Mouse (Mus musculus): ENCODE measurements at regions not wholly inside any gene's neighbourhood (a gene's known extent, or its start where the extent isn't known, plus 50 kb on each side); places are given as distances from the start of the nearest gene placed in this dataset.

- H3K4me2 ChIP-seq (ENCODE audit: low read length) = no peak overlapping the region
- no peak overlapping the region for H3K9ac ChIP-seq (ENCODE audit: low read length)
- no peak overlapping the region for H3K4me3 ChIP-seq (ENCODE audit: control insufficient read depth in 1 of 2, insufficient read depth in 1 of 2, low read depth in 1 of 2, low read length in 2 of 2)
- H3K36me3 ChIP-seq (ENCODE audit: control insufficient read depth, insufficient read depth, low read length) = no peaks in the 10 kb centered on the region
- no peaks in the 10 kb centered on the region for H3K4me1 ChIP-seq (ENCODE audit: control insufficient read depth in 2 of 2, insufficient read depth in 2 of 2, low read length in 2 of 2)
- no peaks in the 10 kb centered on the region for H3K27me3 ChIP-seq (ENCODE audit: control insufficient read depth, insufficient read depth, low read length)
- WGBS = 72% methylated on average over 2 of the region's 2 CpGs
- H3K9me3 ChIP-seq (ENCODE audit: control insufficient read depth, low read length) = no peaks in the 10 kb centered on the region
- no peak for ATAC-seq (ENCODE audit: insufficient number of reproducible peaks, insufficient read depth, low FRiP score, low read depth)
- no peak overlapping the region for H3K27ac ChIP-seq (replicated peaks in 1 of 2; ENCODE audit: control insufficient read depth in 1 of 2, insufficient read depth in 1 of 2, low read depth in 2 of 2, low read length in 2 of 2)
Measured at GRCm38 (mm10) chr17:61815490-61815889, 1065.6 kb downstream of the Efna5 start.

DNA sequence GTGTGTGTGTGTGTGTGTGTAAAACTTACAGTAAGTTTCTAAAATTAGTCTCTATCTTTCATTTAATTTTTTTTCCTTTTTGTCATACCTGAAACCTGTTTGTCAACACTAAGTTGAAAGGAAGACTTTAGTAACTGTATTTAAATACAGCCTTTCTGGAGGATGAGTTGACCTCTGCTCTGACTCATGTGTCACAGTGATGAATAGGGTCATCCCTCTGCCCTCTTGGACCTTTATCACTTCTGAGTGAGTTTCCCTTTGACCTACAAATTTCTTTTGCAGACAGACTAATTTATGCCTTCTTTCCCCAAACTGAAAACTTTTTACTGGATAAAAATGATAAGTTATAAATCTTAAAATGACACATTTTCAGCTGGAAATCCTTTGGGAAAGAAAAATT lies 1112.8 kb downstream of the Efna5 start:
- H3K27me3 ChIP-seq (ENCODE audit: control insufficient read depth, insufficient read depth, low read length) = no peaks in the 10 kb centered on the region
- no peaks in the 10 kb centered on the region for H3K36me3 ChIP-seq (ENCODE audit: control insufficient read depth, insufficient read depth, low read length)
- H3K4me1 ChIP-seq (ENCODE audit: control insufficient read depth in 2 of 2, insufficient read depth in 2 of 2, low read length in 2 of 2) = no peaks in the 10 kb centered on the region
- no peak overlapping the region for H3K4me3 ChIP-seq (ENCODE audit: control insufficient read depth in 1 of 2, insufficient read depth in 1 of 2, low read depth in 1 of 2, low read length in 2 of 2)
- H3K4me2 ChIP-seq (ENCODE audit: low read length) = no peak overlapping the region
- no peak overlapping the region for H3K27ac ChIP-seq (replicated peaks in 1 of 2; ENCODE audit: control insufficient read depth in 1 of 2, insufficient read depth in 1 of 2, low read depth in 2 of 2, low read length in 2 of 2)
- no peak for ATAC-seq (ENCODE audit: insufficient number of reproducible peaks, insufficient read depth, low FRiP score, low read depth)
- H3K9me3 ChIP-seq (ENCODE audit: control insufficient read depth, low read length) = no peaks in the 10 kb centered on the region
- H3K9ac ChIP-seq (ENCODE audit: low read length) = no peak overlapping the region

DNA sequence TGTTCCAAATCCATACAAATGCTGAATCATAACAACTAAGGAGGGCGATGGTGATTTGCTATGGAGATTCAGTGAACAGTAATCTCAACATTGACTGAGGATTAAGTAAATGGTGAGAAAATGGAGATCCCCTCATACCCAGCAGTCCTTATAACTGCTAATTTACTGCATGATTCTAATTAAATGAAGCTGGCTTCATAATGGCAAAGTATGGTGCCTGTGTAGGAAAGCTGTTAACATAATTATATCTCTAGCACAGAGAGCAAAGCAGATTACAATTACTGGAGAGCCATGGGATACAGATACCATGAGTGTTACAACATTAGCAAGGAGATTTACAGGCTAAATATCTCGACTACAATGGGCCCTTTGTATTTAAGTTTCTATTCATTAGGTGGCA lies 1116.0 kb downstream of the Efna5 start:
- no peak overlapping the region for H3K4me2 ChIP-seq (ENCODE audit: low read length)
- ATAC-seq (ENCODE audit: insufficient number of reproducible peaks, insufficient read depth, low FRiP score, low read depth) = no peak
- no peaks in the 10 kb centered on the region for H3K27me3 ChIP-seq (ENCODE audit: control insufficient read depth, insufficient read depth, low read length)
- H3K36me3 ChIP-seq (ENCODE audit: control insufficient read depth, insufficient read depth, low read length) = no peaks in the 10 kb centered on the region
- H3K4me3 ChIP-seq (ENCODE audit: control insufficient read depth in 1 of 2, insufficient read depth in 1 of 2, low read depth in 1 of 2, low read length in 2 of 2) = no peak overlapping the region
- H3K27ac ChIP-seq (replicated peaks in 1 of 2; ENCODE audit: control insufficient read depth in 1 of 2, insufficient read depth in 1 of 2, low read depth in 2 of 2, low read length in 2 of 2) = no peak overlapping the region
- WGBS = 51% methylated on average over 2 of the region's 2 CpGs
- no peaks in the 10 kb centered on the region for H3K9me3 ChIP-seq (ENCODE audit: control insufficient read depth, low read length)
- no peaks in the 10 kb centered on the region for H3K4me1 ChIP-seq (ENCODE audit: control insufficient read depth in 2 of 2, insufficient read depth in 2 of 2, low read length in 2 of 2)
- no peak overlapping the region for H3K9ac ChIP-seq (ENCODE audit: low read length)

All from heart, embryonic 14.5 days (tissue).